Mouse (Mus musculus) heart, postnatal 0 days (tissue): ENCODE measurements around the gene Tenm3. TPM values are rescaled to one million over a fixed set of nuclear protein-coding genes. Genes with fewer than 3 reads are reported as not detected.

Source experiments
- ATAC-seq: fragments of 200-750 bp; cut with Nextera tagmentation; 2 replicates; pipeline ENCODE4 v1.8.0; 2017; ENCODE audit warnings: low read depth, moderate number of reproducible peaks, moderate library complexity; ENCODE audit not compliant: insufficient read depth
- DNase-seq: peaks from one replicate; pipeline ENCODE4 v3.0.0-alpha.2; 2016; ENCODE audit warnings: low spot score
- H3K27ac ChIP-seq: fragments of 300-500 bp; sonication (generic); 2 replicates; pipeline ENCODE4 v1.5.1; 2014; ENCODE audit warnings: low read depth, mild to moderate bottlenecking
- H3K27me3 ChIP-seq: fragments of 300-500 bp; sonication (generic); 2 replicates; pipeline ENCODE4 v1.6.1; 2014; ENCODE audit warnings: low read length, mixed read lengths; ENCODE audit not compliant: control insufficient read depth, insufficient read depth
- H3K36me3 ChIP-seq: fragments of 300-500 bp; sonication (generic); replicated peaks from 2 replicates; pipeline ENCODE4 v1.6.1; 2014; ENCODE audit warnings: low read length, mixed read lengths; ENCODE audit not compliant: control insufficient read depth, insufficient read depth
- H3K4me1 ChIP-seq: fragments of 300-500 bp; sonication (generic); 2 replicates; pipeline ENCODE4 v1.6.1; 2014; ENCODE audit warnings: antibody characterized with exemption; ENCODE audit not compliant: control insufficient read depth, insufficient read depth
- H3K4me2 ChIP-seq: fragments of 300-500 bp; sonication (generic); 2 replicates; pipeline ENCODE4 v1.6.1; 2014; ENCODE audit warnings: low read depth, mild to moderate bottlenecking, low read length, moderate library complexity
- H3K4me3 ChIP-seq: fragments of 300-500 bp; sonication (generic); 2 replicates; pipeline ENCODE4 v1.5.1; 2014; ENCODE audit warnings: low read depth, low read length
- H3K9ac ChIP-seq: fragments of 300-500 bp; sonication (generic); replicated peaks from 2 replicates; pipeline ENCODE4 v1.6.1; 2014; ENCODE audit warnings: low read depth, low read length, mixed read lengths
- H3K9me3 ChIP-seq: fragments of 300-500 bp; sonication (generic); replicated peaks from 2 replicates; pipeline ENCODE4 v1.6.1; 2016; ENCODE audit warnings: low read length; ENCODE audit not compliant: control insufficient read depth
- CTCF ChIP-seq: IDR thresholded peaks from 2 replicates; pipeline ENCODE4 v1.5.1; 2016; ENCODE audit warnings: antibody characterized with exemption, control low read depth, low read depth
- EP300 ChIP-seq: IDR thresholded peaks from 2 replicates; pipeline ENCODE4 v1.6.1; 2016; ENCODE audit warnings: antibody characterized with exemption, low read depth
- WGBS: fragments of 180-500 bp; shearing (Covaris S2); extraction: QIAGEN DNeasy Blood & Tissue Kit; methylation state at CpG from one replicate; pipeline ENCODE4 v1.1.7; 2014; 5-methylcytosine and 5-hydroxymethylcytosine counted together
- polyA plus RNA-seq: library from polyadenylated mRNA; unstranded; fragments of >200 nt; fragmentation: Nextera tagmentation; extraction: Ambion mirVana; gene quantifications from 2 replicates; pipeline ENCODE4 v1.2.1, GENCODE M21; 2015
- total RNA-seq: library from RNA; depleted of rRNA; stranded (reverse); fragments of >200 nt; gene quantifications from 2 replicates; pipeline ENCODE4 v1.2.3, GENCODE M21; 2014; ENCODE audit warnings: low replicate concordance

Tenm3 gene
- total and polyA plus RNA-seq, 2 experiments from 2014 or later, result 1.6 to 17.2 TPM

DNA sequence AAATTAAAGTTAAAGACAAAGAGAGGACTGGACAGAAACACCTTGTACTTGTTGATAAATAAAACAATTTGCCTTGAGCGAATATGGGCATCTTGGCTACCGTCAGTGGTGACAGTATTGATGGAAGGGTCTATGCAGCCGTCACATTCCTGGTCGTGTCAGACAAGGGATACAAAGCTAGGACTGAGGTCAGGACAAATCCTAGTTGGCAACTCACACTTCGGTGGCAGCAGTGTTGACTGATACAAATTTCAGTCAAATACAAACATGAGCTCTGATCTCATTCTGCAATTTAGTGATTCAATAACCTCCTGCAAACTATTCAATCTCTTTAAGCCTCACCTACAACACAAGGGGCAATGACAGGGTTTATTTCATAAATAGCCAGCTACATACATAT lies 298.1 kb downstream of the Tenm3 start:
- no peak overlapping the region for H3K27ac ChIP-seq
- no peaks in the 10 kb centered on the region for H3K4me1 ChIP-seq
- DNase-seq, result no peak
- no peak overlapping the region for H3K4me3 ChIP-seq
- no peak for TF ChIP-seq CTCF
- no peak for TF ChIP-seq EP300
- H3K9ac ChIP-seq, result no peak overlapping the region
- ATAC-seq, result no peak
- no peaks in the 10 kb centered on the region for H3K9me3 ChIP-seq
- no peaks in the 10 kb centered on the region for H3K36me3 ChIP-seq
- WGBS, result 66% methylated on average over 5 of the region's 5 CpGs
- no peak overlapping the region for H3K4me2 ChIP-seq
- H3K27me3 ChIP-seq, result no peaks in the 10 kb centered on the region

DNA sequence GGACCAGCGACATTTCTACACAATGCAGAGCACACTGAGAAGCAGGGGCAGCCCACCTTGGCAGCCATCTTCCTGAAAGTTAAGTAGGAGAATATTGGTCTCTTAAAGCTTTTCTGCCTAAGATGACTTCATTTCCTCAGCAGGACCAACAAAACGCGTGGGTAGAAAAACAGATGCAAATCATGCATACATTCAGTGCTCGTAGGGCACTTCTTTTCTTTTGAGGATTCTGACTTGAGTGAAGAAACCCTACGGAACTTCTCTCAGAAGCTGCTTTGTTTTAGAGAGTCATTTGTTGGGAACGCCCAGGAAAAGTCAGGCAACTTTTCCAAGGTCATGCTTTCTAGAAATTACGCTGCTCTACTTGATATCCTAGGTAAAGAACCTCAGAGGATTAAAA lies 298.9 kb downstream of the Tenm3 start:
- ATAC-seq (no peak), DNase-seq (no peak)
- Histone ChIP-seq H3K4me1 (no peaks in the 10 kb centered on the region), H3K27me3 (no peaks in the 10 kb centered on the region), H3K4me3 (no peak overlapping the region), H3K4me2 (no peak overlapping the region), H3K9ac (no peak overlapping the region), H3K9me3 (no peaks in the 10 kb centered on the region), H3K27ac (no peak overlapping the region), H3K36me3 (no peaks in the 10 kb centered on the region)
- WGBS, result 78% methylated on average over 7 of the region's 7 CpGs
- TF ChIP-seq CTCF (no peak), EP300 (no peak)

- no peak overlapping the region for H3K4me3 ChIP-seq
- no peaks in the 10 kb centered on the region for H3K36me3 ChIP-seq
- DNase-seq (no peak), ATAC-seq (no peak)
- WGBS, result 79% methylated on average over 17 of the region's 17 CpGs
- no peak overlapping the region for H3K4me2 ChIP-seq
- H3K27ac ChIP-seq, result no peak overlapping the region
- H3K9me3 ChIP-seq, result no peaks in the 10 kb centered on the region
- H3K9ac ChIP-seq, result no peak overlapping the region
- H3K4me1 ChIP-seq, result no peaks in the 10 kb centered on the region
- TF ChIP-seq CTCF (no peak), EP300 (no peak)
- no peaks in the 10 kb centered on the region for H3K27me3 ChIP-seq
Observed at GRCm38 (mm10) chr8:48542141-48542540, 301.6 kb downstream of the Tenm3 start.

GRCm38 (mm10) chr8:48540894-48541293 lies 302.9 kb downstream of the Tenm3 start:
- ATAC-seq, result no peak
- no peak overlapping the region for H3K27ac ChIP-seq
- no peaks in the 10 kb centered on the region for H3K27me3 ChIP-seq
- no peak overlapping the region for H3K9ac ChIP-seq
- no peak for TF ChIP-seq EP300
- TF ChIP-seq CTCF, result no peak
- no peak overlapping the region for H3K4me2 ChIP-seq
- H3K4me3 ChIP-seq, result no peak overlapping the region
- peak; percentile 6 for DNase-seq
- H3K36me3 ChIP-seq, result no peaks in the 10 kb centered on the region
- H3K4me1 ChIP-seq, result no peaks in the 10 kb centered on the region
- WGBS, result 55% methylated on average over 8 of the region's 8 CpGs
- H3K9me3 ChIP-seq, result no peaks in the 10 kb centered on the region

GRCm38 (mm10) chr8:48535833-48536232 lies 307.9 kb downstream of the Tenm3 start:
- TF ChIP-seq CTCF (no peak), EP300 (no peak)
- DNase-seq (no peak), ATAC-seq (no peak)
- Histone ChIP-seq H3K36me3 (no peaks in the 10 kb centered on the region), H3K27ac (no peak overlapping the region), H3K4me1 (no peaks in the 10 kb centered on the region), H3K4me3 (no peak overlapping the region), H3K4me2 (no peak overlapping the region), H3K9me3 (no peaks in the 10 kb centered on the region), H3K9ac (no peak overlapping the region), H3K27me3 (no peaks in the 10 kb centered on the region)
- 89% methylated on average over 3 of the region's 3 CpGs for WGBS

GRCm38 (mm10) chr8:48531795-48532194 lies 312.0 kb downstream of the Tenm3 start:
- DNase-seq (no peak), ATAC-seq (no peak)
- Histone ChIP-seq H3K4me2 (no peak overlapping the region), H3K4me3 (no peak overlapping the region), H3K27ac (no peak overlapping the region), H3K27me3 (no peaks in the 10 kb centered on the region), H3K36me3 (no peaks in the 10 kb centered on the region), H3K9me3 (no peaks in the 10 kb centered on the region), H3K4me1 (no peaks in the 10 kb centered on the region), H3K9ac (no peak overlapping the region)
- WGBS, result 74% methylated on average over 5 of the region's 5 CpGs
- TF ChIP-seq CTCF, result no peak
- no peak for TF ChIP-seq EP300
